Mouse (Mus musculus): ENCODE results near the gene Ang. TPM values are rescaled to one million over a fixed set of nuclear protein-coding genes. Genes with fewer than 3 reads are reported as not detected.
"Not testable (repeated sequence)": the region's sequence is repeated elsewhere in the genome, so short reads cannot be mapped to it uniquely, and the experiment has no call there.

Gene Ang
- polyA plus RNA-seq, 1 experiment from 2014 or later: 4.1 TPM

- no peak for ATAC-seq (replicated peaks; ENCODE audit: insufficient number of reproducible peaks, insufficient read depth, low FRiP score, low read depth)
- H3K9ac ChIP-seq: peak overlapping the region; percentile 59
- peaks cover 19% of the 10 kb centered on the region; the same call in 1 of the 2 replicates for H3K4me1 ChIP-seq (replicated peaks)
- H3K4me3 ChIP-seq: peak overlapping the region; percentile 89
- H3K27ac ChIP-seq: peak overlapping the region; percentile 87
- H3K9me3 ChIP-seq (replicated peaks): no peaks in the 10 kb centered on the region
- WGBS: under 1% methylated on average over 15 of the region's 15 CpGs
- no peaks in the 10 kb centered on the region for H3K27me3 ChIP-seq
- H3K36me3 ChIP-seq: no peaks in the 10 kb centered on the region
- peak overlapping the region; percentile 88 for H3K4me2 ChIP-seq
These were observed 1.3 kb upstream of the Ang start for GRCm38 (mm10) chr14:51089674-51090076.

- Histone ChIP-seq H3K4me3 (peak overlapping the region; percentile 89), H3K9me3 (replicated peaks) (no peaks in the 10 kb centered on the region), H3K27me3 (no peaks in the 10 kb centered on the region), H3K9ac (peak overlapping the region; percentile 59), H3K4me2 (peak overlapping the region; percentile 88), H3K27ac (peak overlapping the region; percentile 87), H3K4me1 (replicated peaks) (peaks cover 19% of the 10 kb centered on the region; the same call in 1 of the 2 replicates), H3K36me3 (no peaks in the 10 kb centered on the region)
- WGBS: under 1% methylated on average over 27 of the region's 27 CpGs
- peak; percentile 24; the same call in 1 of the 2 replicates for ATAC-seq (replicated peaks; ENCODE audit: insufficient number of reproducible peaks, insufficient read depth, low FRiP score, low read depth)
These were observed 721 bp upstream of the Ang start for GRCm38 (mm10) chr14:51090077-51090781.

GRCm38 (mm10) chr14:51092073-51092620, 1.2 kb downstream of the Ang start:
- Histone ChIP-seq H3K4me3 (peak overlapping the region; percentile 89; the same call in 1 of the 2 replicates), H3K4me2 (peak overlapping the region; percentile 88), H3K9me3 (replicated peaks) (no peaks in the 10 kb centered on the region), H3K36me3 (no peaks in the 10 kb centered on the region), H3K27ac (peak overlapping the region; percentile 42; the same call in 1 of the 2 replicates), H3K4me1 (replicated peaks) (peaks cover 21% of the 10 kb centered on the region; the same call in 1 of the 2 replicates), H3K27me3 (no peaks in the 10 kb centered on the region), H3K9ac (no peak overlapping the region)
- no peak for ATAC-seq (replicated peaks; ENCODE audit: insufficient number of reproducible peaks, insufficient read depth, low FRiP score, low read depth)
- 59% methylated on average over 8 of the region's 8 CpGs for WGBS

- WGBS: 24% methylated on average over 3 of the region's 3 CpGs
- H3K4me3 ChIP-seq: no peak overlapping the region
- no peak overlapping the region for H3K9ac ChIP-seq
- H3K27ac ChIP-seq: no peak overlapping the region
- 0 out of 2 replicates have a peak overlapping the region, but pooled peaks have one; percentile 4 for H3K4me2 ChIP-seq
- H3K4me1 ChIP-seq (replicated peaks): peaks cover 18% of the 10 kb centered on the region; the same call in 1 of the 2 replicates
- H3K27me3 ChIP-seq: no peaks in the 10 kb centered on the region
- no peaks in the 10 kb centered on the region for H3K36me3 ChIP-seq
- no peak for ATAC-seq (replicated peaks; ENCODE audit: insufficient number of reproducible peaks, insufficient read depth, low FRiP score, low read depth)
- no peaks in the 10 kb centered on the region for H3K9me3 ChIP-seq (replicated peaks)
These were observed 2.5 kb downstream of the Ang start for GRCm38 (mm10) chr14:51093496-51093895.

GRCm38 (mm10) chr14:51094096-51094875, 3.3 kb downstream of the Ang start:
- no peak overlapping the region for H3K4me2 ChIP-seq
- no peak overlapping the region for H3K9ac ChIP-seq
- H3K4me1 ChIP-seq (replicated peaks): peaks cover 18% of the 10 kb centered on the region; the same call in 1 of the 2 replicates
- H3K9me3 ChIP-seq (replicated peaks): no peaks in the 10 kb centered on the region
- no peak overlapping the region for H3K4me3 ChIP-seq
- no peak overlapping the region; the same call in 1 of the 2 replicates for H3K27ac ChIP-seq
- ATAC-seq (replicated peaks; ENCODE audit: insufficient number of reproducible peaks, insufficient read depth, low FRiP score, low read depth): no peak
- H3K27me3 ChIP-seq: no peaks in the 10 kb centered on the region
- no peaks in the 10 kb centered on the region for H3K36me3 ChIP-seq
- WGBS: 74% methylated on average over 5 of the region's 5 CpGs

DNA sequence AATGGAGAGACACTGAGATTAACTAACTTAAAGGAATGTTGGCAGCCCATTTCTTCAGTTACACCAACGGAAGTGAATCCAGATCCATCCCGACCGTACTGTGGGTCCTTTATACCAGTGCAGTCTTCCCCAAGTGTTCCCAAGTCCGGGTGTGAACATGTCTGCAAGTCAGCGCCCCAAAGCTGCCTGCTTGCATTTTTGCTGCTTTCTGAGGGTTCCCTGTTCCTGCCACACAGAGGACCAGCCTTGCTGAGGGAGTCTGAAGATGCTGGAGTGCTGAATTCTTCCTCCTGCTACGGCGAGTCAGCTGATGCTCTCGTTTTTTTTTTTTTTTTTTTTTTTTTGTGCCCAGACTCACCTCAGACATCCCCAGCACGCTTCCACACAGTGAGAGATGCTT, 4.0 kb downstream of the Ang start:
- WGBS: 60% methylated on average over 9 of the region's 9 CpGs
- Histone ChIP-seq H3K9me3 (replicated peaks) (no peaks in the 10 kb centered on the region), H3K4me3 (no peak overlapping the region), H3K4me1 (replicated peaks) (peaks cover 18% of the 10 kb centered on the region; the same call in 1 of the 2 replicates), H3K4me2 (no peak overlapping the region), H3K36me3 (no peaks in the 10 kb centered on the region), H3K9ac (no peak overlapping the region), H3K27me3 (no peaks in the 10 kb centered on the region), H3K27ac (no peak overlapping the region)
- no peak for ATAC-seq (replicated peaks; ENCODE audit: insufficient number of reproducible peaks, insufficient read depth, low FRiP score, low read depth)

- Histone ChIP-seq H3K4me3 (no peak overlapping the region), H3K36me3 (no peaks in the 10 kb centered on the region), H3K9ac (no peak overlapping the region), H3K27me3 (no peaks in the 10 kb centered on the region), H3K27ac (no peak overlapping the region), H3K4me1 (replicated peaks) (peaks cover 18% of the 10 kb centered on the region; the same call in 1 of the 2 replicates), H3K4me2 (no peak overlapping the region), H3K9me3 (replicated peaks) (no peaks in the 10 kb centered on the region)
- no peak for ATAC-seq (replicated peaks; ENCODE audit: insufficient number of reproducible peaks, insufficient read depth, low FRiP score, low read depth)
- 61% methylated on average over 9 of the region's 9 CpGs for WGBS
These were observed 5.0 kb downstream of the Ang start for GRCm38 (mm10) chr14:51095736-51096524.

GRCm38 (mm10) chr14:51098300-51098699, 7.3 kb downstream of the Ang start:
- not testable (repeated sequence) for H3K4me1 ChIP-seq (replicated peaks); H3K27ac ChIP-seq; H3K9me3 ChIP-seq (replicated peaks); H3K4me3 ChIP-seq; H3K9ac ChIP-seq; H3K36me3 ChIP-seq; H3K4me2 ChIP-seq; H3K27me3 ChIP-seq
- WGBS: 35% methylated on average over 1 of the region's 1 CpGs
- 0 out of 2 replicates have a peak, but pooled peaks have one; percentile 6 for ATAC-seq (replicated peaks; ENCODE audit: insufficient number of reproducible peaks, insufficient read depth, low FRiP score, low read depth)

DNA sequence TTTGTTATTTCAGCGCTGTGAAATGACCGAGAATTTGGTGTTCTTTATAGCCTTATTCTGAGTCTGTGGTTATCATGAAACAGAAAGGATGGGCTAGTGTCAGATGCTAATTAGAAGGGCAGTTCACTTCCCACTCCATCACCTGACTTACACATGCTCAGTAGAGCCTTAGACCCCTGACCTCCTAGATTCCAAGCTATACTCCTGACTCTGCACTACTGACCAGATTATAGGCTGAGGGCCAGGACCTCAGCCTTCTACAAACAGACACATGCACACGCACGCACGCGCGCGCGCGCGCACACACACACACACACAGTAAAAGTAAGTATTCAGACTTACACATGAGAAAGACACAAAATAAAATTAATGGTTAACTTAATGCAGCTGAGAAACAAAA, 8.0 kb downstream of the Ang start:
- ATAC-seq (replicated peaks; ENCODE audit: insufficient number of reproducible peaks, insufficient read depth, low FRiP score, low read depth): no peak
- 94% methylated on average over 11 of the region's 11 CpGs for WGBS
- H3K4me3 ChIP-seq: no peak overlapping the region
- no peaks in the 10 kb centered on the region for H3K36me3 ChIP-seq
- H3K27me3 ChIP-seq: no peaks in the 10 kb centered on the region
- H3K9ac ChIP-seq: no peak overlapping the region
- no peak overlapping the region for H3K4me2 ChIP-seq
- no peak overlapping the region for H3K27ac ChIP-seq
- H3K4me1 ChIP-seq (replicated peaks): 0 out of 2 replicates have a peak, but pooled peaks cover 3% of the 10 kb centered on the region
- H3K9me3 ChIP-seq (replicated peaks): no peaks in the 10 kb centered on the region

DNA sequence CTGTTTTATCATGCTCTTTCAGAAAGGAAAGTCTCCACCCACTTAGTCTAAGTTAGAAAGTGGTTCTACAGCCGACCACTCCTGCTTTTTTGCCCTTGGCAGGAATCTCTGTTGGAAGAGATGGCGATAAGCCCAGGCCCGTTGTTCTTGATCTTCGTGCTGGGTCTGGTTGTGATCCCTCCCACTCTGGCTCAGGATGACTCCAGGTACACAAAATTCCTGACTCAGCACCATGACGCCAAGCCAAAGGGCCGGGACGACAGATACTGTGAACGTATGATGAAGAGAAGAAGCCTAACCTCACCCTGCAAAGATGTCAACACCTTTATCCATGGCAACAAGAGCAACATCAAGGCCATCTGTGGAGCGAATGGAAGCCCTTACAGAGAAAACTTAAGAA, 10.3 kb downstream of the Ang start:
- no peaks in the 10 kb centered on the region for H3K27me3 ChIP-seq
- H3K9me3 ChIP-seq (replicated peaks): no peaks in the 10 kb centered on the region
- H3K27ac ChIP-seq: no peak overlapping the region
- ATAC-seq (replicated peaks; ENCODE audit: insufficient number of reproducible peaks, insufficient read depth, low FRiP score, low read depth): no peak
- H3K36me3 ChIP-seq: no peaks in the 10 kb centered on the region
- 57% methylated on average over 9 of the region's 9 CpGs for WGBS
- no peaks in the 10 kb centered on the region for H3K4me1 ChIP-seq (replicated peaks)
- H3K4me3 ChIP-seq: no peak overlapping the region
- no peak overlapping the region for H3K4me2 ChIP-seq
- H3K9ac ChIP-seq: no peak overlapping the region

DNA sequence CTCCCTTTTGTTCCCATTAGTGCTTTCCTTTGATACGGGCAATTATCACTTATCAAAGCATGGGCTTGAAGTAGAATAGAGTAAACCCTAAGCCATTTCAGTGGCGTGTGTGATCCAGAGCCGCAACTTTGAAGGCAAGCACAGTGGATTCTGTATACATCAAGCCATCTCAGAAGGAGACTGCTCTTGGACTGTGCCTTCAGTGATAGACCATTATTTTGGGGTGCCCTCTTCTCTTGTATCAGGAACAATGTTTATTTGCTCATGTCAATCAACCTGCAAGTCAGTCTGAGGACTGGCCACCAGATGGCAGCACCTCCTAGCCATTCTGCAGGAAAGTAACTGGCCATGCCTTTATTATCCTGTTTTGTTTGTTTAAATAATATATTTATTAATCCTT, 12.3 kb downstream of the Ang start:
- H3K4me1 ChIP-seq (replicated peaks): no peaks in the 10 kb centered on the region
- ATAC-seq (replicated peaks; ENCODE audit: insufficient number of reproducible peaks, insufficient read depth, low FRiP score, low read depth): no peak
- 51% methylated on average over 3 of the region's 3 CpGs for WGBS
- no peak overlapping the region for H3K4me2 ChIP-seq
- no peaks in the 10 kb centered on the region for H3K27me3 ChIP-seq
- H3K36me3 ChIP-seq: no peaks in the 10 kb centered on the region
- no peaks in the 10 kb centered on the region for H3K9me3 ChIP-seq (replicated peaks)
- no peak overlapping the region for H3K4me3 ChIP-seq
- H3K9ac ChIP-seq: no peak overlapping the region
- no peak overlapping the region for H3K27ac ChIP-seq
